Mouse (Mus musculus): ENCODE results near the gene Ddx43.

DNA sequence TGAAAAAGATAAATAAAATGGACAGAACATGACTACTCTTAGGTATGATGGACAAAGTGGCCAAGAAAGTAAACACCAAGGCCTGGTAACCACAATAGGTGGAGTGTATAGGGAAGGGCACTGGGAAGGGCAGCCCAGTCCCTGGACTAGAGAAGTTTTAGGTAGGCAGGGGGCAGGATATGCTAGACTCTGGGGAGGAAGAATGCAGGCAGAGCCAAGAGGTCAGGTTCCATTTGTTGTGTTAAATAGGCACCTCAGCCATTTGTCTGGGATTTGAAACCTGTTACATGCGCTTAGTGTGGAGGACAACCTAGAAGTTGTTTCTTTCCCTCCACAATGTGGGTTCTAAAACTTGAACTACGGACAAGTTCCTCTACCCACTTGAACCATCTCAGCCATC is 26.2 kb upstream of the Ddx43 start:
- TF ChIP-seq CTCF (IDR thresholded peaks at IDR 0.05; ENCODE audit: low read depth) (no peak), EP300 (IDR thresholded peaks at IDR 0.05; ENCODE audit: low read depth) (no peak)
